Mouse (Mus musculus) heart, embryonic 14.5 days (tissue): ENCODE measurements at regions not wholly inside any gene's neighbourhood (a gene's known extent, or its start where the extent isn't known, plus 50 kb on each side); places are given as distances from the start of the nearest gene placed in this dataset.

Source experiments
- ATAC-seq: fragments of 200-750 bp; cut with Nextera tagmentation; 2 replicates; pipeline ENCODE4 v1.8.0; 2017; ENCODE audit warnings: low read depth, moderate TSS enrichment; ENCODE audit not compliant: insufficient number of reproducible peaks, insufficient read depth, low FRiP score
- H3K27ac ChIP-seq, 2 experiments: fragments of 200-500 bp in 1 of 2; fragments of 300-500 bp in 1 of 2; sonication (generic) in 1 of 2; replicated peaks in 1 of 2; 2 replicates each; pipeline ENCODE4 v1.5.1; 2012 to 2014; ENCODE audit warnings: low read depth in 2 of 2, low read length in 2 of 2, control low read depth in 1 of 2, mild to moderate bottlenecking in 1 of 2, mixed read lengths in 1 of 2; ENCODE audit not compliant: control insufficient read depth in 1 of 2, insufficient read depth in 1 of 2
- H3K27me3 ChIP-seq: fragments of 300-500 bp; sonication (generic); 2 replicates; pipeline ENCODE4 v1.6.1; 2014; ENCODE audit warnings: mild to moderate bottlenecking, low read length, control low read depth; ENCODE audit not compliant: control insufficient read depth, insufficient read depth
- H3K36me3 ChIP-seq: fragments of 300-500 bp; sonication (generic); 2 replicates; pipeline ENCODE4 v1.6.1; 2014; ENCODE audit warnings: mild to moderate bottlenecking, control low read depth, low read length, mixed read lengths; ENCODE audit not compliant: control insufficient read depth, insufficient read depth
- H3K4me1 ChIP-seq, 2 experiments: fragments of 200-500 bp in 1 of 2; fragments of 300-500 bp in 1 of 2; sonication (generic) in 1 of 2; 2 replicates each; pipeline ENCODE4 v1.6.1; 2012 to 2014; ENCODE audit warnings: low read length in 2 of 2, control low read depth in 1 of 2, mixed read lengths in 1 of 2; ENCODE audit not compliant: control insufficient read depth in 2 of 2, insufficient read depth in 2 of 2
- H3K4me2 ChIP-seq: fragments of 300-500 bp; sonication (generic); 2 replicates; pipeline ENCODE4 v1.6.1; 2014; ENCODE audit warnings: mild to moderate bottlenecking, low read length
- H3K4me3 ChIP-seq, 2 experiments: fragments of 200-500 bp in 1 of 2; fragments of 300-500 bp in 1 of 2; sonication (generic) in 1 of 2; 2 replicates each; pipeline ENCODE4 v1.5.1; 2012 to 2014; ENCODE audit warnings: low read length in 2 of 2, mild to moderate bottlenecking in 2 of 2, control low read depth in 1 of 2, low read depth in 1 of 2, moderate library complexity in 1 of 2; ENCODE audit not compliant: control insufficient read depth in 1 of 2, insufficient read depth in 1 of 2
- H3K9ac ChIP-seq: fragments of 300-500 bp; sonication (generic); 2 replicates; pipeline ENCODE4 v1.6.1; 2014; ENCODE audit warnings: mild to moderate bottlenecking, low read length
- H3K9me3 ChIP-seq: fragments of 300-500 bp; sonication (generic); 2 replicates; pipeline ENCODE4 v1.6.1; 2016; ENCODE audit warnings: low read length, control low read depth; ENCODE audit not compliant: control insufficient read depth
- WGBS: fragments of 180-500 bp; shearing (Covaris S2); extraction: QIAGEN DNeasy Blood & Tissue Kit; methylation state at CpG from one replicate; pipeline ENCODE4 v1.1.7; 2014; 5-methylcytosine and 5-hydroxymethylcytosine counted together

DNA sequence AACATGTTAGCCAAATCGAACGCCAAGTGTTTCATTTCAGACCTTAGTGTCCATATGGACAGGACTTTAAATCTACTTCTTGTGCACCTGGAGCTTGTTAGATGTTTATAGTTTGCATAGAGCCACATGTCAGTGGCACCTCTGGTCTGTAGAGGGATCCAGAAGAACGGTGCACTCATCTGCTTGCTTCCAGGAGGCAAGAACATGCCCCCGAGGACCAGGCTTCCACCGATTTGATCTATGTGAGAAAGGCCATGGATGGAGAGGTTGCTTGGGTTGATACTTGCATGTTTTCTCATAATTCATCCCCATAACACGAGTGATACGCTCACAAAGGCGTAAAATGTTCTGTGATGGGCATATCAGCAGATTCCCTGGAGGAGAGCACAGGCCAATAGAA, 177.8 kb downstream of the Enc1 start:
- Histone ChIP-seq H3K4me3 (no peak overlapping the region), H3K27me3 (peaks cover 9% of the 10 kb centered on the region; the same call in 1 of the 2 replicates), H3K27ac (no peak overlapping the region), H3K9me3 (no peaks in the 10 kb centered on the region), H3K4me2 (no peak overlapping the region), H3K36me3 (no peaks in the 10 kb centered on the region), H3K9ac (no peak overlapping the region), H3K4me1 (no peaks in the 10 kb centered on the region)
- no peak for ATAC-seq
- WGBS: 79% methylated on average over 8 of the region's 8 CpGs

DNA sequence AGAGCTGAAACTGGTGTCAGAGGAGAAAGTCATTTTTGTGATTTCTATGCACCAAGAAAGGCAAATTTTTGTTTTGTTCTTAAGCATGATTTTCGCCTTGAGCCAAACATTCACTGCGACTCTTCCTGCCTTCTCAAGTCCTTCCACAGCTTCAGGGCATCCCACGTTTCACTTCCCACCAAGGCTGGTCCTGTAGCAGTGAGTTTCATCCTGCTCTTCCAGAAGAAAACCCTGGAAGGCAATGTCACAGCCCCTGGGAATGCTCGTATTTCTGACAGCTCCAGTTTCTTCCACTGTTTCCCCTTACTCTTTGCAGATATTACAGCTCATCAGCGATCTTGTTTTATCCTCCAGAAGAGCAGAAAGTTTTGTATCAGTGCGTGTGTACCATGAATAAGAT, 177.2 kb downstream of the Enc1 start:
- H3K36me3 ChIP-seq: no peaks in the 10 kb centered on the region
- H3K4me1 ChIP-seq: no peaks in the 10 kb centered on the region
- WGBS: 71% methylated on average over 6 of the region's 6 CpGs
- H3K27me3 ChIP-seq: peaks cover 9% of the 10 kb centered on the region; the same call in 1 of the 2 replicates
- H3K4me2 ChIP-seq: no peak overlapping the region
- ATAC-seq: no peak
- H3K9me3 ChIP-seq: no peaks in the 10 kb centered on the region
- no peak overlapping the region for H3K9ac ChIP-seq
- no peak overlapping the region for H3K27ac ChIP-seq
- H3K4me3 ChIP-seq: no peak overlapping the region

DNA sequence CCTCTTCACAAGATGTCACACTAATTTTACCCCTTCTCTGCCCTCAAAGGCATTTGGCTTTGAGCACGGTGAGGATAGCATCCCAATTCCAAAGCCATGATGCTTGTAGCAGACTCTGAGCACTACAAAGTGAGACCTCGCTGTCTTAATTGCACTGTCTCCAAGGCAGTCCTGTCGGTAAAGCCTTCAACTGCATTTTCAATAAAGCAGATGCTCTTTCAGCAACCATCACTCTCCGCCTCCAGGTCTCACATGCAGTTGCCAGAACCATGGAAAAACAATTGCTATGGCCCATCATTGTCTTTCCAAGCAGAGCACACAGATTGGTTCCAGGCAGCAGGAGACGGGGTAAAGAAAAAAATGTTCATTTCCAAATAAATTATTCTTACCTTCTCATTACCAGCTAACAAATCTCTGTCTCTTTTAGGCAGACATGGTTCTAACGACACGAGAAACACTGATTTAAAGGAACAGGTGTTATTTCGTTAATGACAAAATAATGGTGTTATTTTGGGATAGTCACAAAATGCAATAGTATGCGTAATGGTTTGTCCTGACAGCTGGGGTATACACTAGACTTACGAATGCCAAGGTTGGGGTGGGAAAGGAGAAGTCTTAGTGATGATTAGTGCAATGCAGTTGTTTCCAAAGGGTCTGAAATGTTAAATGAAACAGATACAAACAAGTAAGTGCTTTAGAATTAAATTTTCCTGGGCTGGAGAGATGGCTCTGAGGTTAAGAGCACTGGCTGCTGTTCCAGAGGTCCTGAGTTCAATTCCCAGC, 175.2 kb downstream of the Enc1 start:
- Histone ChIP-seq H3K9ac (no peak overlapping the region), H3K27me3 (peaks cover 12% of the 10 kb centered on the region; the same call in 1 of the 2 replicates), H3K9me3 (no peaks in the 10 kb centered on the region), H3K4me1 (no peaks in the 10 kb centered on the region), H3K36me3 (no peaks in the 10 kb centered on the region), H3K4me2 (no peak overlapping the region), H3K27ac (no peak overlapping the region), H3K4me3 (no peak overlapping the region)
- ATAC-seq: no peak
- 73% methylated on average over 10 of the region's 10 CpGs for WGBS

DNA sequence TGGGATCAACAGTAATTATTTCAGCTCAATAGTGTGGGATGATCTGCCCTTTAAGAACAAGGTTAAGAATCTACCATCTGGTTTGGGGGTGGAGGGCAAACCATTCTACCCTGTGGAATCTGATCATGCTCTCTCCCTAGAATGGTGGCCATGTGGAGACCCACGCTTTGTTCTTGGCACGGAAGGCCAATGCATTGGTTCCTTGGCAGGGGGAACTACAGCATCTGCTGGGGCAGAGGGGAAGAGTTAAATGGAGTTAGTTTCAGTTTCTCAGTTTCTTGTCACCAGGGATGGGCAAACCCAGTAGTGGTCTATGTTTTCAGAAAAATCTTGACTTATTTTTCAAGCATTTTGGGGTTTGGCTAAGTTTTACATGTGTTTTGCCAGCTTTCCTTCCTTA, 174.5 kb downstream of the Enc1 start:
- Histone ChIP-seq H3K36me3 (no peaks in the 10 kb centered on the region), H3K9ac (no peak overlapping the region), H3K4me3 (no peak overlapping the region), H3K4me1 (no peaks in the 10 kb centered on the region), H3K4me2 (no peak overlapping the region), H3K27ac (no peak overlapping the region), H3K27me3 (peaks cover 13% of the 10 kb centered on the region; the same call in 1 of the 2 replicates), H3K9me3 (no peaks in the 10 kb centered on the region)
- no peak for ATAC-seq
- 91% methylated on average over 2 of the region's 2 CpGs for WGBS

DNA sequence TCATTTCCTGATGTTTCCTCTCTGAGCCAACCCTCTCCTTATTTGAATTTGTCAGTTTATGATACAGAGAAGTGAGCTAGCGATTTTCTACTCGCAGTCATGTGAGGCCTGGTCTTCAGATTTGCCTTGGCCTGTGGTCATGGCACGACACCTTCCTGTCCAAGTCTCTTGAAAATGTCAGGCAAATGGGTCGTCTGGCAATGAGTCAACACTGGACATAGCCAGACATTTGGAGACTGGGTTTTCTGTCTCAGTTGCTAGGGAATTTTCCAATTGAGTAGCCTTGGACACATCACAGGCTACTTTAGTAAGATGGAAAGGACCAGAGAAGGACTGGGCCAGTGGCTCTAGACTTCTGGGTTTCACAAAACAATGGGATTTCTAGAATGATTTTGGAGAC, 171.2 kb downstream of the Enc1 start:
- Histone ChIP-seq H3K4me2 (no peak overlapping the region), H3K27ac (no peak overlapping the region), H3K4me1 (peaks cover 10 to 18% of the 10 kb centered on the region in 2 experiments), H3K4me3 (no peak overlapping the region), H3K9me3 (no peaks in the 10 kb centered on the region), H3K9ac (no peak overlapping the region), H3K27me3 (peaks cover 21% of the 10 kb centered on the region), H3K36me3 (no peaks in the 10 kb centered on the region)
- 81% methylated on average over 4 of the region's 4 CpGs for WGBS
- ATAC-seq: no peak

DNA sequence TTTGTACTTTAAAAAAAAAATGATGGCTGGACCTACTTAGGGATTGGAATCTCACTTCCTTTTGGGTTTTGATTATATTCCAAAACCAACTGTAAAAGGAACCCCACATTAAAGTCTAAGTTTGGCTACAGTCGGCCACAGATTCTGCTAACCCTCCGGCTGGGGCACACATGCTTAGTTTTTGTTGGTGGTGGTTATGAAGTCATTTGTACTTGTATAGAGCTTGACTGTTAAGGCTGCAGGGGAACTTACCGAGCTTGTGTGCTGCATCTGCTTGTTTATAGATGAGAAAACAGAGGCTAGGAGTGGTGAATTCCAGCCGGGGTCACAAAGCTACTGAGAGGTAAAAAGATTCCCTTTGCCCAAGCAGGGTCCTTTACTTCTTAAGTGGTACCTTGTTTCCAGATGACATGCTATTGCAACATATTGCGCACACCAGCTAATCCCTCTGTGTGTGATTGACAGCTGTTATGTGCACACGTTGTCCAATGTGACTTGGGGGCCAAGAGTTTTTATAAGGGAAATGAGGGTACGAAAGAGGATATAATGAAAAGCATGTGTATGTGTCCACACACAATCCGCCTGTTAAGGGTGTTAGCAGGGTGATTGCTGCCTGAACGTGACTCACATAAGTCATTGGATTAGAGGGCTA, 169.8 kb downstream of the Enc1 start:
- peaks cover 30% of the 10 kb centered on the region for H3K27me3 ChIP-seq
- no peaks in the 10 kb centered on the region for H3K36me3 ChIP-seq
- H3K4me1 ChIP-seq: peaks cover 10 to 18% of the 10 kb centered on the region in 2 experiments
- no peak overlapping the region for H3K27ac ChIP-seq
- 69% methylated on average over 9 of the region's 9 CpGs for WGBS
- no peak for ATAC-seq
- no peak overlapping the region for H3K4me2 ChIP-seq
- H3K4me3 ChIP-seq: no peak overlapping the region
- H3K9me3 ChIP-seq: no peaks in the 10 kb centered on the region
- H3K9ac ChIP-seq: no peak overlapping the region

DNA sequence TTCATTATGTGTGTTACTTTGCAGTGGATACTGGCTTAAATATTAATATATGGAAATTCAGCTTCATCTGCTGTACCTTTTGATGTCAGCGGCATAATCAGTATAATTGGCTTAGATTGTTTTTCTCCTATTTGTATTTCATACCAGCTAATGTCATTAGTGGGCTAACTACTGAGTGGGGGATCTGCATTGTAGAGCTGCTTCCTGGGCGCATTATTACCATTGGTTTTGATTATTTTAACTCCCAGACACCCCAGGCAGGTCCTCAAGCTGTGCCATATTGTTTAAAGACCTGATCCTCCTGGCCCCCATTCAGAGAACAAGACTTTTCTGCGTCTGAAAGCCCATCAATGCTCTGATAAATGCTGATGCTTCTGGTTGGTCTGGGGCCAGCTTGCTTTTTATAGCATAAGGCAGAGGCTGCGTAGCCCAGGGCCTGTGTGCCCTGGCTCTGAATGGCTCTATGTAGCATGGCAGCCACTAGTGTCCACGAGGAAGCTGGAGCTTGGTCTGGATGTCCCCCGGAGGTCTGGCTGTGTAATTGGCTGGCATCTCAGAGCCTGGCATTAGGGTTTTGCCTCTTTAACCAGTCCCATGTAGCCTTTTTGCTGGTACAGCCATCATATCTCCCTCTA, 169.1 kb downstream of the Enc1 start:
- peaks cover 26% of the 10 kb centered on the region for H3K27me3 ChIP-seq
- H3K27ac ChIP-seq: no peak overlapping the region
- H3K9ac ChIP-seq: no peak overlapping the region
- H3K4me1 ChIP-seq: peaks cover 10 to 18% of the 10 kb centered on the region in 2 experiments
- WGBS: 53% methylated on average over 6 of the region's 6 CpGs
- peaks cover 4% of the 10 kb centered on the region for H3K9me3 ChIP-seq
- H3K4me3 ChIP-seq: no peak overlapping the region
- H3K36me3 ChIP-seq: no peaks in the 10 kb centered on the region
- H3K4me2 ChIP-seq: no peak overlapping the region
- ATAC-seq: no peak
